Mouse (Mus musculus): ENCODE data around the gene Pllp.

The Pllp gene

GRCm38 (mm10) chr8:94695994-94696384 is at the start of gene Pllp:
Gene Pllp, minus strand, starts transcription at chr8:94696278.
- peak; percentile 68 for DNase-seq

DNA sequence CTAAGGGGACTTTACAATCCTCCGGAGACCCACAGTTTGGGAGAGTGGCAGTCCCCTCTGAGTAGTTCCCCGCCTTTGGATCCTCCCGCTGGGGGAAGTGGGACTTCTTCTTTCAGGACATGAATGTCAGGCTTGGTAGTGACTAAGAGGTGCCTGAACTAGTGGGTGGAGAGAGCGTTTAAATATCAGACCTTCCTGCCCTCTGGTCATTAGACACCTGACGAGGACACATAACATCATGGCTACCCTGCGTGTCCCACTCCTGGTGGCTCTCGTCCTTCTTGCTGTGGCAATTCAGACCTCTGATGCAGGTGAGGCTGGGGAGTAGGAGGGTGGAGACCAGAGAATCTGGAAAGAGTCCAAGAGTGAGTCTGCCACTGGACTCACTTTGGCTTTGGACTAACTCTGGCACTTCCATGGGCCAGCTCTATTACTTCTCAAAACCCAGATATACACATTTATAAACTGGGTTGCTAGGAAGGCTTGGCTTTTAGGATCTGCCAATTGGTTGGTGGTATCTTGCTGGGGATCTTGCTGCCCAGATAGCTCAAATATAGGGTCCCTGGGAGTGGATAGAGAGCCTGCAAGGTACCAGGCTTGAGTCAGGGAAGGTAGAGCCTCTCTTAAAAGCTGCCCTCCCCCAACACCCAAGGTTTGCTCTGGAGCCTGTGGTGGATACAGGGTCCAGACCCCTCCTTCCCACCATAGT is 49.6 kb upstream of the Pllp start, which contains the start of gene Ccl22:
Gene Ccl22 (plus strand): TSS at position 115 of the 709 bp plus-strand sequence.
- DNase-seq, result no peak

DNA sequence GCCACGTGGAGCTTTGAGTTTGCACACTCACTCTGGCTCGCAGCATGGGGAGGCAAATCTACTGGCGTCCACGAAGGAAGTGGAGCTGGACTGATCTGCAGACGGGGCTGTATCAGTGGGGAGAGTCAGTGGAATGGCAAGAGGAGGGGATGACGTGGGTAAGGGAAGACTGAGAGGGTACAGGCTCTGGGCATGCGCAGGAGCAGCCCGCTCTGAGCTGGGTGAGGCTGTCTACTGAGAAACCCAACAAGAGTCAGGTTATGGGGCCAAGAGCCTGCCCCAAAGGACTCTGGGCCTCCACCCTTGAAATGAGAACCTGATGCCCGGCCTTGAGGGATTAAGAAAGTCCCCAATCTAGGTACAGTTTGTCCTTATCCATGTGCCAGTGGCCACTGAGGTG is 48.9 kb upstream of the Pllp start:
- DNase-seq, result no peak

GRCm38 (mm10) chr8:94744484-94744883 is 48.4 kb upstream of the Pllp start:
- no peak for DNase-seq

- DNase-seq, result no peak
These were observed 45.6 kb upstream of the Pllp start for GRCm38 (mm10) chr8:94741726-94742125.

DNA sequence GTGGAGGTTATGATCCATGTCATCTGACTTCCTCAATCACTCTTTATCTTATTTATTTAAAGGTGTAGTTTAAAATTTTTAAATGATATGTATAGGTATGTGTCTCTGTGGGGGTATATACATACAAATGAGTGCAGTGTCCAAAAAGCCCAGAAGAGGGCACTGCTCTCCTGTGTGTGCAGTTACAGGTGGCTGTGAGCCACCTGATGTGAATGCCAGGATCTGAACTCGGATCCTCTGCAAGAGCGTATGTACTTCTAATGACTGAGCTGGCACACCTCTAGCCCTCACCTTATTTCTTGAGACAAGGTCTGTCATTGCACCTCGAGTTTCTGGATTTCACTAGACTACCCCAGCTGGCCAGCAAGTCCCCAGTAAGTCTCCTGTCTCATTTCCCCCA is 44.5 kb upstream of the Pllp start:
- DNase-seq, result no peak

DNA sequence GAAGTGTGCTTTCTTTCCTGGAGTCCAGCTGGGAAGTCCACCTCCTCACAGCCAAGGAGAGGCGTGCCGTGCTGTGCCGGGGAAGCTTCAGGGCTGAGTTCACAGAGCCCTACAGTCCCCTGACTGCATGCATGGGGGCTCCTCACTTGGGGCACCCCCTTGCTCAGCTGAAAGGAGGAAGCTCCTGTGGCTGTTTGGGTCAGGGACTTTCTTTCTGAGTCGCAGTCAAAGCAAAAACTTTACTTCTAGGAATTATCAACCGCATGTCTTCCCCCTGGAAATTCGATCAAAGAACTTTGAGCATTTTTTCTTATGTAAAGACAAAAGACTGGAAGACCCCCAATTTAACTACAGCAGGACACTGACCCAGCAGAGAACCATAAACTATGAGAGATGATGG is 43.8 kb upstream of the Pllp start:
- no peak for DNase-seq

DNA sequence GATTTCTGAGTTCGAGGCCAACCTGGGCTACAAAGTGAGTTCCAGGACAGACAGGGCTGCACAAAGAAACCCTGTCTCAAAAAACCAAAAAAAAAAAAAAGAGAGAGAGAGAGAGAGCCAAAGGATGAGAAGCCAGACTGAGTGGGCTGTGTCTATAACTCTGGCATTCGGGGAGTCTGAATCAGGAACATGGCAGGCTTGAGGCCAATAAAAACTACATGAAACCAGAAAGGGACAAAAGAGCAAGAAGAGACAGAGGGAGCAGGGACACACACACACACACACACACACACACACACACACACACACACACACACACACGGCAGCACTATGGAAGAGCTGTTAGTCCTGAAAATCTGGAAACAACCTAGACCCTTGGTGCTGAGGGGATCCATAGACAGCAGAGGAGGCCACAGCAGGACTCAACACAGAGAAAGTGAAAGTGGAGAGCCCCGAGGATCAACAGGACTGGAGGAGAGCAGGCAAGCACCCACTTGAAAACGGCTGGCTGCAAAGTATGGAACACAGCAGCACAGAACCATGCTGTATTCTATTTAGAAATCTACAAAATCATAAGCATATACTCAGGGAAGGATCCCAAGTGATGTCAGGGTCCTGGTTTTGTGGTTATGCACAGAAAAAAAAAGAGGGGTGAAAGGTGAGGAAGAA is 39.5 kb upstream of the Pllp start:
- DNase-seq, result no peak

DNA sequence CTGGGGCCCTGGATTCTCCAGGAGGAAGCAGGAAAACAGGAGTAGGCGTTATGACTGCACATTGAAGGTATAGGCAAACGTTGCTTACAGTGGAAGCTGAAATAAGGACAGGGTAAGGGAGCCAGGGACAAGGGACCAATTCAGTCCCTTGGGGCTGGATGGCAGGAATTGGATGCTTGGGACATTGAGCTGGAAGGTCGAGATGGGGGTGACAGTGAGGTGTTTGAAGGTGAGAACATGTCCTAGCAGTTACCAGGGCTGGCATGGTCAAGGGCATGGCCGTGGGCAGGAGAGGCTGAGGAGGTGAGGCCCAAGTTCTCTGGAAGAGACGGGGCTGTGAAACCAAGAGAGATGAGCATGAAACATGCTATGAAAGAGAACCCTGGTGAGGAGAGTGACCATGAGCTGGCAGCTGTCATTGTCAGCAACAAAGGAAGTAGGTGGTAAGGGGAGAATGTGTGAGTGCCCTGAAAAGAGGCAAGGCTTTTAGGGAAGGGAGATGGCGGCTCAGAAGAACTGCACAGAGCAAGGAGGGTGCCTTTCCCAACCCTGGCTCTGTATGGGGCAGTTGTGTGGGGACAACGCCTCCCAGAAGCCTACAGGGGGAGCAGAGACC is 38.8 kb upstream of the Pllp start:
- DNase-seq, result no peak

GRCm38 (mm10) chr8:94733821-94734465 is 37.9 kb upstream of the Pllp start:
- DNase-seq, result no peak

DNA sequence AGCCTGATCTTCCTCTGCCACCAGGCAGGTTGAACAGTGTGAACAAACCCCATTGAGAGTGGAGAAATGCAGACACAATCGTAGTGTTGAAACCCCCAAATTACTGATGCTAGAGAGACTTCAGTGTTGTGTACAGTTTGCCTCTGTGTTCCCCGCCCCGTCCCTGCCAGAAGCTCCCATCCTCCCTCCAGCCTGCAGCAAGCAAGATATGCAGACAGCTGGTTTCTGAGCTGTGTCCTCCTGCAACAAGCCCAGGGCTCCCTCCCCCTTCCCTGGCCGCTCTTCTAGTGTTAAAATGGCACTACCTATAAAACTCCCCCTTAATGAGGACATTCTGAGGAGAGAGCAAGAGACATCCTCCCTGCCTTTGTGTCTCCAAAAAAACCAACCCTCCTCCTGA is 33.2 kb upstream of the Pllp start:
- DNase-seq, result no peak

DNA sequence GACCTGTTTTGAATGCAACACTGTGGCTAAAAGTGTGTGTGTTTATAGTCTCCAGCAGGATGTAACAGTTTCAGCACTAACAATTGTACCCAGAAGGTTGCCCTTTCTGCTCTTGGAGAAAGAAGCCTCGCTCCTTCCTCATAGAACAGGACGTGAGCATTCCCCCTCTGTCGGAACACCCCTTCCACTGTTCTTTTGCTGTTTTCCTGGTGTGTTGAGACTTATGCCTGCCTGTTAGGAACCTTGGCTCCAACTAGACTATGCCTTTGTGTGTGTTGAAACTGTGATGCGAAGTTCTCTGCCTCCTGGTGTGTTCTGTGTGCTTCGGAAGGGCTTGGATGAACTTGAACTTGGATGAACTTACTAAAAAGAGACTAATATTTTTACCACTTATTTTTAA is 29.9 kb upstream of the Pllp start:
- DNase-seq, result no peak

- no peak for DNase-seq
These were observed 20.8 kb upstream of the Pllp start for GRCm38 (mm10) chr8:94716841-94717240.

GRCm38 (mm10) chr8:94715871-94716270 is 19.8 kb upstream of the Pllp start:
- no peak for DNase-seq

DNA sequence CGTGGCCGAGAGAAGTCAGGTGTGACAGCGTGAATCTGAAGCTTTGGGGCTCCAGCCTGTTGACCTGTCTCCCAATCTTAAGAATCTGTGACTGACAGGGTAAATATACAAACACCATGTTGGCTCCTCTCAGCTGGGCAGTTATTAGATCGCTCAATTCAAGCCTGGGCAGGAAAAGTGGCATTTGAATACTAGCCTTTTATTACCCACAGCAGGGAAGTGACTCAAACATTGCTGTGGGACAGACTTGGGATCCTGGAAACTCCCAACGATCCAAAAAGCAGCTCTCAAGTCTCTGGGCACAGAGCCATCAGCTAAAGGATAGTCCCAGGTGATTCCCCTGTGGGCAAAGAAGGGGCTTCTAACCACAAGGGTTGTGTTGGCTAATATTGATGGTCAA is 18.5 kb upstream of the Pllp start:
- no peak for DNase-seq

GRCm38 (mm10) chr8:94711160-94711718 is 15.2 kb upstream of the Pllp start:
- no peak for DNase-seq

GRCm38 (mm10) chr8:94710336-94710735 is 14.3 kb upstream of the Pllp start:
- DNase-seq, result no peak

- no peak for DNase-seq
These were observed 10.8 kb upstream of the Pllp start for GRCm38 (mm10) chr8:94706732-94707395.

DNA sequence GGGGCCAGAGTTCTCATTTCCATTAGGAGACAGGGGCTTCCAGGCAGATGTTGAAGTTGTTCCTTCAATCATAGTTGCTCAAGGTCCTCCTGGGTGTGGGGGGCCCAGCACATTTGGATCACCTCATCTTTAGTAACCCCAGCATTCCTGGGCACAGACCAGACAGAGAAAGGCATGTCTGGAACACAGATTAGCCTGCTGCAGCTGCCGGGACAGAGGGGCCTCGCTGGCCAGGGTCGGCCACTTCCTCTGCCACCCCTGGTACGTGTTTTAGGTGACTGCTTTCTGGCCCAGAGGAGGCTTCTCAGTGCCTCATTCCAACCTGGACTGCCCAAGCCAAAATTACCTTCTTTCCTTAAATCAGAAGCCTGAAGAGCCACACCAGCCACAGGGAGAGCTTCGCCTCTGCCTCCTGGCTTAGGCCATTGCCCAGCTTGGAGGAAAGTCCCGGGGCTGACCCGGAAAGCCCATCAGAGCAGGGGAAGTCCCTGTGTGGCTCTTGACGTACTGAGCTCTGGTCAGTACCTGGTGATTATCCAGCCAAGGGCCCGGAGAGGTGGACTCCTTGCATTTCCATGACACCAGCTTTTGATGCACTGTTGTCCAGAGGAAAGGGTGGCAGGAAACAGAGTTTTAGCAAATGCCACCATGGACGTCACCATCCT is 9.6 kb upstream of the Pllp start:
- DNase-seq, result no peak

DNA sequence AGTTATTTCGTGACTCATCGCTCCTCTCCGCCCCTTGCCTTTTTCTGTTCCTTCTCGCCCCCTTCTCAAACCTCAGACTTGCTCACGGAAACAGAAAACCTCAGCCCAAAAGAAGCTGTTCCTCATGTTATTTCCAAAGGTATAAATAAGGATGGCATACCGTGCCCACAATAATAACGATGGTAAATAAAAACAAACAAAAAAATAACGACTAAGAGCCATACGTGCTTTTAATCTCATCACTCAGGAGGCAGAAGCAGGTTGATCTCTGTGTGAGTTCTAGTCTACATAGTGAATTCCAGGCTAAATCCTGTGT is 8.5 kb upstream of the Pllp start:
- DNase-seq, result no peak

DNA sequence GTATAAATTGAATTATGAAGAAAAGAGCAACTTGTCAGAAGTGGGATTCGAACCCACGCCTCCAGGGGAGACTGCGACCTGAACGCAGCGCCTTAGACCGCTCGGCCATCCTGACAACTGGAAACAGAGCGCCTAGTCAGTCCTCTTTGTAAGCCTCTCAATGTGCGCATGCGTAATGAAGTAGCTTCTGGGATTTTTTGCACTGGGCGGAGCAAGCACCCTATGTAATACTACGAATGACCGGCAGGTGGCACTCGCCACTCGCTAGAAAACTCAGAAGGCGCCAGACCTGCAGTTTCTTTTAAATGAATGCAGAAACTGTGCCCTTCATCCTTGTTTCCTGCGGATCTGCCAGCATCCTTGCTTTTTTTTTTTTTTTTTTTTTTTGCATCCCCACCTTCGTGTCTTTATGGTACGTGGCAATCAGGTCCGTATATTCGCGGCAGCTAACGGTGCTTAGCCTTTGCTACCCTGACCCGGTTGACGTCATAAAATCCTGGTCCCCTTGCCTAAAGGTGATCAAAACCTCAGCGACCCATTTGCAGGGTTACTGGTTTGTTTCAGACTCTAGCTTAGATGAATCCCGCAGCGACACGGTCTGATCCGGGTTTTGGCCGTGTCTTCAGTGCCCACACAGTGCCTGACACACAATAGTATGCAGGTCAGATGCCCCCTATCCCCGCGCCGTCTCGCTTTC is 8.0 kb upstream of the Pllp start:
- DNase-seq, result peak; percentile 93

Data from embryo, embryonic 11 days (tissue).